Mouse (Mus musculus): ENCODE measurements around the gene Sept1. TPM values are rescaled to one million over a fixed set of nuclear protein-coding genes. Genes with fewer than 3 reads are reported as not detected.

Sept1 gene
- total RNA-seq, 2 experiments from 2014 or later: 3.5 to 6.4 TPM

GRCm38 (mm10) chr7:127225147-127225995, 7.6 kb downstream of the Sept1 start:
- DNase-seq (ENCODE audit: extremely low spot score in 1 of 2, low spot score in 2 of 2): no peak
- H3K4me3 ChIP-seq: no peak overlapping the region
- TF ChIP-seq CTCF (IDR thresholded peaks at IDR 0.05): no peak
- intact Hi-C loops (cut with DNase I): no loop called here
- no peak overlapping the region for H3K27ac ChIP-seq

GRCm38 (mm10) chr7:127224616-127225015, 8.3 kb downstream of the Sept1 start:
- intact Hi-C loops (cut with DNase I): no loop called here
- H3K27ac ChIP-seq: no peak overlapping the region
- DNase-seq (ENCODE audit: extremely low spot score in 1 of 2, low spot score in 2 of 2): no peak
- no peak for TF ChIP-seq CTCF (IDR thresholded peaks at IDR 0.05)
- no peak overlapping the region for H3K4me3 ChIP-seq

- H3K4me3 ChIP-seq: no peak overlapping the region
- no peak for TF ChIP-seq CTCF (IDR thresholded peaks at IDR 0.05)
- intact Hi-C loops (cut with DNase I): no loop called here
- no peak overlapping the region for H3K27ac ChIP-seq
- DNase-seq (ENCODE audit: extremely low spot score in 1 of 2, low spot score in 2 of 2): no peak
Observed at GRCm38 (mm10) chr7:127223515-127224478, 9.1 kb downstream of the Sept1 start.

DNA sequence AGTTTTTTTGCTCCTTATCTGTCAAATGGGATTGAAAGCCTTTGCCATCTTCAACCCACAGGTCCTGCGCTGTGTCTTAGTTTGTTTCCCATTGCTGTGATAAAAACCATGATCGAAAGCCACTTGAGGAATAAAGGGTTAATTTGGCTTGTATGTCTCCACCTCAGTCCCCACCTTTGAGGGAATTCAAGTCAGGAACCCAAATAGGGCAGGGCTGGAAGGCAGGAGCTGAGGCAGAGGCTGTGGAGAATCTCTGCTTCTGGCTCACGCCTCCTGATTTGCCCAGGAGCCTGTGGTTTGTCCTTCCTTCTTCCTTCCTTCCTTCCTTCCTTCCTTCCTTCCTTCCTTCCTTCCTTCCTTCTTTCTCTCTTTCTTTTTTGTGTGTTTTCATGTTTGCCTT, 9.8 kb downstream of the Sept1 start:
- no peak for TF ChIP-seq CTCF (IDR thresholded peaks at IDR 0.05)
- intact Hi-C loops (cut with DNase I): no loop called here

DNA sequence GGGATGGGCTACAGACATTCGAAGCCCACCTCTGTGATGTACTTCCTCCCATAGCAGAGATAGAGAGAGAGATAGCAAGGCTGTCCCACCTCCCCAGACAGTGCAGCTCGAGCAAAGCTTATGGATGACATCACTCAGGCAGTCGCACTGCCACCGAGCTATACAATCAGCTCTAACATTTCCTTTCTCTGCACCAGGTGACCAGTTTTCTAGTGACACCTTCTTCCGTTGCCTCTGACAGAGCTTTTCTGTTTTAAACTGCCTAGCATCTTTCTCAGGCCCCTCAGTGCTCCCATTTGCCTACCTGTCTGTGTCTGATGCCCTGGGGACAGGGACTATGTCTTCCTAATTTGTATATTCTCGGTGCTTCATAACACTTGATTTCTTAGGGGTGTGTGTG, 12.5 kb downstream of the Sept1 start:
- intact Hi-C loops (cut with DNase I): no loop called here
- no peak for TF ChIP-seq CTCF (IDR thresholded peaks at IDR 0.05)
- no peak for DNase-seq (ENCODE audit: extremely low spot score in 1 of 2, low spot score in 2 of 2)
- Histone ChIP-seq H3K27ac (no peak overlapping the region), H3K4me3 (no peak overlapping the region)

More for the DNA sequence above, 9.8 kb downstream of the Sept1 start:
- no peak overlapping the region for H3K27ac ChIP-seq
- no peak overlapping the region for H3K4me3 ChIP-seq
- no peak for DNase-seq (ENCODE audit: extremely low spot score in 1 of 2, low spot score in 2 of 2)

GRCm38 (mm10) chr7:127218670-127219069, 14.3 kb downstream of the Sept1 start:
- no peak overlapping the region for H3K4me3 ChIP-seq
- intact Hi-C loops (cut with DNase I): no loop called here
- no peak overlapping the region for H3K27ac ChIP-seq
- DNase-seq (ENCODE audit: extremely low spot score in 1 of 2, low spot score in 2 of 2): no peak
- TF ChIP-seq CTCF (IDR thresholded peaks at IDR 0.05): no peak

- Histone ChIP-seq H3K27ac (no peak overlapping the region), H3K4me3 (no peak overlapping the region)
- intact Hi-C loops (cut with DNase I): no loop called here
- DNase-seq (ENCODE audit: extremely low spot score in 1 of 2, low spot score in 2 of 2): no peak
- TF ChIP-seq CTCF (IDR thresholded peaks at IDR 0.05): no peak
Observed at GRCm38 (mm10) chr7:127217901-127218642, 14.9 kb downstream of the Sept1 start.

- intact Hi-C loops (cut with DNase I): no loop called here
- H3K4me3 ChIP-seq: no peak overlapping the region
- no peak for DNase-seq (ENCODE audit: extremely low spot score in 1 of 2, low spot score in 2 of 2)
- H3K27ac ChIP-seq: no peak overlapping the region
- TF ChIP-seq CTCF (IDR thresholded peaks at IDR 0.05): no peak
Observed at GRCm38 (mm10) chr7:127217475-127217874, 15.5 kb downstream of the Sept1 start.

DNA sequence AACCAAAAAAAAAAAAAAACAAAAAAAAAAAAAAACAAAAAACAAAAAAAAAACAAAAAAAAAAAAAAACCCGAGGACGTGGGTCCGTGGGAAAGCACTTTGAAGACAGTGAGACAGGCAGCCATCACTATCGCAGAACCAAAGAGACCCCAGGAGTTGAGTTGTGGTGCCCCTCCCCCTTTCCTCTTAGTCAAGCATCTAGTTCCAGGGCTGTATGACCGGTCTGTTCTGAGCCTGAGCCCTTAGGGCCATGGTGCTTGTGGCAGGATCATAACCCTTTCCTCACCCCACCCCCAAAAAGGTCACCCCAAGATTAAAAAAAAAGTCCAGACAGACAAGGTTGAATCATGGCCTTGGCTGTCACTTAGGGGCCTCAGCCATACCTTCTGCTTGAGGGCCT, 16.6 kb downstream of the Sept1 start:
- H3K27ac ChIP-seq: no peak overlapping the region

GRCm38 (mm10) chr7:127214981-127215871, 17.7 kb downstream of the Sept1 start:
- Histone ChIP-seq H3K4me3 (peak overlapping the region; percentile 44), H3K27ac (peak overlapping the region; percentile 50; the same call in 1 of the 2 replicates)
- peak; percentile 82 for TF ChIP-seq CTCF (IDR thresholded peaks at IDR 0.05)
- intact Hi-C loops (cut with DNase I): loop anchor here (2.0 kb wide), 1 partner anchor 14 kb away; no protein-coding TSS in a partner anchor
- DNase-seq (ENCODE audit: extremely low spot score in 1 of 2, low spot score in 2 of 2): peak; percentile 55 to 62

More for the DNA sequence above, 16.6 kb downstream of the Sept1 start:
- H3K4me3 ChIP-seq: no peak overlapping the region
- no peak for DNase-seq (ENCODE audit: extremely low spot score in 1 of 2, low spot score in 2 of 2)
- intact Hi-C loops (cut with DNase I): no loop called here
- TF ChIP-seq CTCF (IDR thresholded peaks at IDR 0.05): no peak
